10 mouse cellular contexts compared by ENCODE assay signal in the genomic region with DNA sequence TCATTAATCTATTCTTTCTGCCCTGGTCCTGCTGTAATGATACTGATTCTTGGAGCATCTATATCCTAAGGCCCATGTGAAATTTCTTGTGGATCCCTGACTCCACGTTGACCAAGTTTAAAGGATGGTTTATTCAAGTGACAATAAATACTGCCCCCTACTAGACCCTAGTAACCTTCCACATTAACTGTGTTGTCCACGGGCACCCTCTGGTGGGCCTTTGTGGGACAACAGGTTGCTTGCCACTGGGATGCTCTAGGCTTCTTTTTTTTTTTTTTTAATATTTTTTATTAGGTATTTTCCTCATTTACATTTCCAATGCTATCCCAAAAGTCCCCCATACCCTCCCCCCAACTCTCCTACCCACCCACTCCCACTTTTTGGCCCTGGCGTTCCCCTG. TPM values are rescaled to one million over a fixed set of nuclear protein-coding genes. Genes with fewer than 3 reads are reported as not detected.
DNase-seq lines count a peak whose midpoint lies in the region; ATAC-seq and TF ChIP-seq lines count a peak whose summit lies in the region.
"Not testable (repeated sequence)": the region's sequence is repeated elsewhere in the genome, so short reads cannot be mapped to it uniquely, and the experiment has no call there.
"Had no signal": no experiment of that assay in that cellular context is flagged by ENCODE, and none has a peak within 500 bp of the region (broad histone marks: within the 10 kb centered on the region; RNA-seq: fewer than 3 reads in every experiment).

No protein-coding gene starts in this region.

- H3K9me3 ChIP-seq in hindbrain, embryonic 10.5 days; lung, postnatal 0 days (ENCODE audit: low read length): not testable (repeated sequence)

- not testable (repeated sequence) for H3K4me2 ChIP-seq in lung, postnatal 0 days (replicated peaks; ENCODE audit: low read depth, low read length)

- whole genome bisulfite sequencing in hindbrain, embryonic 10.5 days, result 26% methylated on average over 3 of the region's 3 CpGs
- WGBS in lung, postnatal 0 days, result 23% methylated on average over 3 of the region's 3 CpGs

- not testable (repeated sequence) for ATAC-seq in lung, postnatal 0 days

- not testable (repeated sequence) for H3K4me1 ChIP-seq in hindbrain, embryonic 10.5 days (replicated peaks); lung, postnatal 0 days (ENCODE audit: insufficient read depth, low read depth, low read length)

- TF ChIP-seq EP300 in lung, postnatal 0 days (IDR thresholded peaks at IDR 0.05), result not testable (repeated sequence)

- H3K4me3 ChIP-seq in hindbrain, embryonic 10.5 days; layer of hippocampus, adult 2 months; lung, postnatal 0 days (ENCODE audit: low read depth, low read length): not testable (repeated sequence)

- peak; percentile 84 for TF ChIP-seq CTCF in layer of hippocampus, adult 2 months (conservative IDR thresholded peaks at IDR 0.05)
- TF ChIP-seq CTCF in lung, postnatal 0 days (IDR thresholded peaks at IDR 0.05), result peak; percentile 79

- H3K27ac ChIP-seq in hindbrain, embryonic 10.5 days; layer of hippocampus, adult 2 months; lung, postnatal 0 days (ENCODE audit: low read length): not testable (repeated sequence)

- H3K27me3 ChIP-seq in hindbrain, embryonic 10.5 days (ENCODE audit: insufficient read depth, poor library complexity, severe bottlenecking); lung, postnatal 0 days (replicated peaks; ENCODE audit: insufficient read depth, low read length): not testable (repeated sequence)

- H3K36me3 ChIP-seq in hindbrain, embryonic 10.5 days, result peaks cover 19% of the 10 kb centered on the region
- not testable (repeated sequence) for H3K36me3 ChIP-seq in lung, postnatal 0 days (ENCODE audit: insufficient read depth, low read length)

- H3K9ac ChIP-seq in lung, postnatal 0 days (replicated peaks; ENCODE audit: low read depth), result not testable (repeated sequence)

- DNase-seq in R1 (ENCODE audit: low read depth, low spot score), result peak; percentile 30
- peak; percentile 69 for DNase-seq in cerebellum, adult 9-10 months
- DNase-seq in forelimb bud, embryonic 11.5 days (ENCODE audit: low read depth, low spot score), result peak; percentile 54
- DNase-seq in hindbrain, embryonic 10.5 days (ENCODE audit: low spot score), result peak; percentile 65
- peak in 1 of 2 experiments; percentile 69 for DNase-seq in layer of hippocampus, adult 2 months (ENCODE audit: low spot score in 2 of 2)
- peak; percentile 34 for DNase-seq in lung, postnatal 0 days (ENCODE audit: low spot score)
- DNase-seq in ovary, postnatal 36 days (ENCODE audit: low spot score), result peak; percentile 61
- DNase-seq in thymus, postnatal 36 days, result peak; percentile 65 to 69

RNA-seq across cellular contexts. Expression of gene Orm1, which starts 24.8 kb away (rescaled TPM):
- not detected in 2 replicates for polyA plus RNA-seq in hindbrain, embryonic 10.5 days (2016; fragmentation: Nextera tagmentation; extraction: Ambion mirVana)
- total RNA-seq in layer of hippocampus, adult 2 months (2021), result not detected
- polyA plus RNA-seq in lung, postnatal 0 days (2015; fragmentation: Nextera tagmentation; extraction: Ambion mirVana), result 4.0 and 5.7 TPM in 2 replicates
- polyA plus RNA-seq: kidney, embryonic 14.5 days; lung, embryonic 16.5 days had no signal

RNA-seq across cellular contexts. Expression of gene Orm3, which starts 36.4 kb away (rescaled TPM):
- polyA plus RNA-seq in hindbrain, embryonic 10.5 days (2016; fragmentation: Nextera tagmentation; extraction: Ambion mirVana), result not detected in 2 replicates
- total RNA-seq in layer of hippocampus, adult 2 months (2021), result not detected
- polyA plus RNA-seq in lung, postnatal 0 days (2015; fragmentation: Nextera tagmentation; extraction: Ambion mirVana), result 0.21 TPM in 1 of 2 replicates, not detected in the other
- polyA plus RNA-seq: kidney, embryonic 14.5 days; lung, embryonic 16.5 days had no signal

RNA-seq across cellular contexts. Expression of gene Orm2, which starts 42.7 kb away (rescaled TPM):
- not detected in 2 replicates for polyA plus RNA-seq in hindbrain, embryonic 10.5 days (2016; fragmentation: Nextera tagmentation; extraction: Ambion mirVana)
- not detected for total RNA-seq in layer of hippocampus, adult 2 months (2021)
- 0.21 and 0.46 TPM in 2 replicates for polyA plus RNA-seq in lung, postnatal 0 days (2015; fragmentation: Nextera tagmentation; extraction: Ambion mirVana)
- polyA plus RNA-seq: kidney, embryonic 14.5 days; lung, embryonic 16.5 days had no signal
